Mouse (Mus musculus) frontal cortex, postnatal 36 days (tissue): ENCODE results near the gene Tapbpl.
"Not testable (repeated sequence)": the region's sequence is repeated elsewhere in the genome, so short reads cannot be mapped to it uniquely, and the experiment has no call there.

ENCODE experiments used
- DNase-seq, 2 experiments: peaks; one replicate each; pipeline ENCODE4 v3.0.0; 2022; ENCODE audit warnings: low spot score in 2 of 2

The Tapbpl gene

DNA sequence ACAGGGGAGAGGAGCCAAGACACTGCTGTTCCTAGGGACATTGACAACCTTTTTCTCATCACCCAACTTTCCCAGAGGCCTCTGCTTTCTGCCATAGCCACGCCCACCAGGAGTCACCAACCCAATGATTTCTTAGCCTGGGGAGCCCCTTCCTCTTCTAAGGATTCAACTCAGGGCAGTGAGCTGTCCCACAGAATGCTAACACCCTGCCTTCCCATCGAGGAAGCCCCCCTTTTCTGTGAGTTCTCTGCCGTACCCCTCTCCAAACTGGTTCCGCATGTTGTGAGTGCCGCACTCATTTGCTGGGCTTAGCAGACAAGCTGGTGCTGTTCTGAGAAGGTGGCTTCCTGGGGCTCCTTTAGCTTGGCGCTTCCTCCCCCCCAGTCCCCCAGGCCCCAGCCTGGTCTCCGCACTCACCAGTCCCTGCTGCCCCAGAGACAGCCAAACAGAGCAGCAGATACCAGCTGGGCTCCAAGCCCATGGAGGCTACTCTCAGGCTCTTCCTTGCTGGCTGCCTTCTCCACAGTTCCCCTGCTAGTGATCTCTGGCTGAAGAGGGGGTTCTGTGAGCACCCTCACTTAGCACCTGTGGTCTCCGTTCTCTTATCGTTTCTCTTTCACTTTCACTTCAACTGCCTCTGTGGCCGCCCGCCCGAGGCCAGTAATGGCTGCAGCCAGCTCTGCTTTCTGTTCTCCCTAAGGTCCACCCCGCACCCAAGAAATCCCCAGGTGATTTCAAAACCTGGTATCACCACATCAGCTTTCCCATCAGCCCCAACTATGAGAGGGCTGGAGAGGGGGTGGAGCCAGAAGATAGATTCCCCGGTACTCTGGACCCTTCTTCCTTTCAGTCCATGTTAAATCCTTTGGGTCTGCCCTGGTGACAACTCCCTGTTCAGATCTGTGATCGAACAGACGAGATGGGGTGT, at the start of gene Tapbpl:
Gene Tapbpl (minus strand): TSS at position 744 of the 928 bp plus-strand sequence.
- DNase-seq = peak in 1 of 2 experiments; percentile 35

DNA sequence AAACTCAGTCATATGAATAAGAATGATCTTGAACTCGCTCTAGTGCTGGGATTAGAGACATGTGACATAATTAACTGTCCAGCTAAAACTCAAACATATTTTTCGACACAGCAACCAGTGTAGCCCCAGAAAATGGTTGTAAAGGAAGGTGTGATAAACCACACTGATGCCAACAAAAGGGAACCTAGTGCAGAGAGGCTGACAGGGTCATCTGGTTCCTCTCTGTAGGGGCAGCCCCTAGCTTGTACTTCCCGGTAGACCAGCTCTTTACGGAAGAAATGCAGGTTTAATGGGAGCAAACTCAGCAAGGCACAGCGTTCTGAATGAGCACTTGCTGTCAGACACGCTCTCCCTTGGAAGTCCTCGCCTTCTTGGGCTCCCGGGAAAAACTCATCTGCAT, 48.1 kb upstream of the Tapbpl start:
- no peak for DNase-seq

DNA sequence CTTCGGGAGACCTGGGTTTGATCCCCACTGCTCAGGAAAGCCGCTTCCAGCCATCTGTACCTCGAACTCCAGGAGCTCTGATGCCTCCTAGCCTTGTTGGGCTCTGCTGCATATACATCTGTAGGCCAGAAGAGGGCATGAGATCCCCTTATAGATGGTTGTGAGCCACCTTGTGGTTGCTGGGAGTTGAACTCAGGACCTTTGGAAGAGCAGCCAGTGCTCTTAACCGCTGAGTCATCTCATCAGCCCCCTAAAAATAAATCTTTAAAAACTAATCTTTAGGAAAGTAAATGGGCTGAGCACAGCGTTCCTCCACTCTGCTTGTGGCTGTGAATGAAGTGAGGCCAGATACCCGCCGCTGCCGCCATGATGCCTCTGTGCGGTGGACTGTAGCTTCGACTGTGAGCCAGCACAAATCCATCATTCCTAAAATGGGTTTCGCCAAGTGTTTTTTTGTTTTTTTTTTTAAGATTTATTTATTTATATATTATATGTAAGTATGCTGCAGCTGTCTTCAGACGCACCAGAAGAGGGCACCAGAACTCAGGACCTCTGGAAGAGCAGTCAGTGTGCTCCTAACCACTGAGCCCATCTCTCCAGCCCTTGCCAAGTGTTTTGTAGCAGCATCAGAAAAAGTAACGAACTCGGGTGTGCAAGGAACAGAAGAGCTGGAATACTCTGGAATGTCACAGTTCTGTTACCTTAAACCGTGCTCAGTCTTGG, 43.3 kb upstream of the Tapbpl start:
- peak in 1 of 2 experiments; percentile 17 for DNase-seq

DNA sequence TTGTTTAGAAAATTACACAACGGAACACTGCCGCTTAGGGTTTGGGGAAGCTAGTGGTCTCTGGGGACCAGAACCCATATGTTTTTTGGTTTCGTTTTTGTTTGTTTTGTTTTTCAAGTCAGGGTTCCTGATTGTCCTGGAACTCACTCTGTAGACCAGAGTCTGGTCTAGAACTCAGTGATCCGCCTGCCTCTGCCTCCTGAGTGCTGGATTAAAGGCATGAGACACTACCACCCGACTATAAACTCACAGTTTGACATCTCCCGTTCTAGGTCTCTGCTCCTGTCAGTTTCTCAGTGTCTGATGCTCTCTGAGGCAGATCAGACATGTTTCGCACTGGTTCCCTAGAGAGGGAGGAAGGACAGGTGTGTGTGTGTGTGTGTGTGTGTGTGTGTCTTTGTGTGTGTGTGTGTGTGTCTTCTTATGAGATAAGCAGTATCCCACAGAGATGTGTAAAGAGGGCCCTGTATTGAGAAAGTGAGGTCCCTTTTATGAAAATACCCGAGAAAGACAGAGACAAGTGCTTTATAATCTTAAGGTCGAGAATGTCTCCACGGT, 40.6 kb upstream of the Tapbpl start:
- no peak for DNase-seq

DNA sequence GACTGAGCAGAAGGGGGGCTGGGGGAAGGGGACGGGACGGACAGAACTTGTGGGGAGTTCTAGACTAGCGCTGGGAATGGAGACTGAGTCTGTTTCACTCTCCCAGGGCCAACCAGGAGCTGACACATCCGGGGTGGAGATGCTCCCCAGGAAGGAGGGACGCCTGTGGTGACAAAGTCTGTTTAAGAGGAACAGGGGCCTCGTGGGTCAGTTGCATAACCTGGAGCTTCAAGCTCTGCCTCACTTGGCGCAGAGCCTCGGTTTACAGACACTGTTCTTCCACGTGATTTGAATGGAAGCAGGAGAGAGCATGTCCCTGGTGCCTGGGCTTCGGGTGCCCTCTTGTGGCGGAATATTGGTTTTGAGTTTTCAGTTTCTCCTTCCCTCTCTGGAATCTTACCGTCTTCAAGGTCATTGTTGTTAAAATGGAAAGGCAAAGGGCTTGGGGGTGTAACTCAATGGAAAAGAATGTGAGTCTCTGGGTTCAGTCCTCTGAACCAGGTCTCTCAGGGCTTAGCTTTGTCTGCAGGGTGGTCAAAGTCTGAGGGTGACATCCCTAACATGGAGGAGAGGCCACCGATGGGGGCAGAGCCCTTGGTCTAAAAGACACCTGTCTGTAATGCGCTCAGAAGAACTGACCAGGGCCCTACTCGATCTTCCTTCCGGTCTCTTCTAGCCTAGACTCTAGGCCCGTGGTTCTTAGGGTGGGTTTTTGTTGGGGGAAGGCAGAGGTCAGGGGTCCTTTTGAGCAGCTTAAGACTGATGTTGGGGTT, 40.0 kb upstream of the Tapbpl start:
- DNase-seq = peak; percentile 91 to 95

DNA sequence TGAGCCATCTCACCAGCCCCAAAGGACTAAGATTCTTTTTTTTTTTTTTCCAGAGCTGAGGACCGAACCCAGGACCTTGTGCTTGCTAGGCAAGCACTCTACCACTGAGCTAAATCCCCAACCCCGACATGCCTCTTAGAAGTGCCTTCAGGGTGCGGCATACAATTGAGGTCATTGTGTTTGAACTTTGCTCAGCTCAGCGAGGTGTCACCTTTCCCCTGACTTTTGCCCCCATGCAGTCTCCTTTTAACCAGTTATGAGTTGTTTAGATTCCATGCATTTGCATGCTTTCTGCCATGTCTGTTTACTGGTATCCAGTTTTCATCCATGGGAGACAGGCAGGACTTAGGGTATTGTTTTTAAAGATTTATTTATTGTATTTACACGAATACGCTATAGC, 37.1 kb upstream of the Tapbpl start:
- no peak for DNase-seq

DNA sequence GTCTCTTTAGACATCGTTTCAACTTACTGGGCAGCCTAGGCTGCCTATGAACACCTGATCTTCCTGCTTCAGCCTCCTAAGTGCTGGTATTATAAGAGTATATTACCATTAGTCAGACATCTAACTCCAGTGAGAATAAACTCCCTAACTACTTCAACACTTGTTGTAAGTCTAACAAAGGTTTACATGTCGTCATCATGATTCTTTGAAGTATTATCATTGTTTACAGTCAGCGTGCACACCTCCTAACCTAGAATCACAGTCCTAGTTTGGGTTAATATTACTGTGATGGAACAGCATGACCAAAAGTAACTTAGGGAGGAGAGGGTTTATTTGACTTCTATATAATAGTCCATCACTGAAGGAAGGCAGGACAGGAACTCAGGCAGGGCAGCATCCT, 35.8 kb upstream of the Tapbpl start:
- DNase-seq = no peak

DNA sequence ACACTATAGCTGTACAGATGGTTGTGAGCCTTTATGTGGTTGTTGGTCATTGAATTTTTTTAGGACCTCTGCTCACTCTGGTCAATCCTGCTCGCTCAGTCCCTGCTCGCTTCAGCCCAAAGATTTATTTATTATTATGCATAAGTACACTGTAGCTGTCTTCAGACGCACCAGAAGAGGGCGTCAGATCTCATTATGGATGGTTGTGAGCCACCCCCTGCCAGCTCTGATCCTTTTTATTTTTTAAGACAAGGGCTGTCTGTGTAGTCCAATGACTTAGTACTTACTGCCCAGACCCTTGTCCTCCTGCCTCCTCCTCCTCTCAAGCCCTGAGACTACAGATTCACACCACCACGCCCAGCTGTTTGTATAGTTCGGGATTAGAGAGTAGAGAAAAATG, 34.9 kb upstream of the Tapbpl start:
- DNase-seq = not testable (repeated sequence)

DNA sequence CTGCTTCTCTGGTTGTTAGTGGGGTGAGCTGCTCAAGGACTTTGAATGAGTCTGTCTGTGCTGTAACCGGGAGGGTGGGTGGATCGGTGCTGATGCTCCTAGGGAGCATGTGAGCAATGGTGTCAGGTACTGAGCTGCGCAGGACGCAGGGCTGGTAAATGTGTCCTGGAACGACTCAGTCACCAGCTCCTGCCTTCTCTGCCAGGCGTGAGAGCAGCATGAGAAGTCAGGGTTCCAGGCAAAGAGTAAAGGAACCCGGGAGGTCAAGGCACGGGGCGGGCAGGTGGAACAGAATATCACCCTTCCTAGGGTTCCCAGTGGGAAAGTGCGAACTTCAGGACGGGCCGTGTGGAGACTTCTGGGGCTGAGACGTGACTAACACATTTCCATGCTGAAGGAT, 34.4 kb upstream of the Tapbpl start:
- DNase-seq = no peak

DNA sequence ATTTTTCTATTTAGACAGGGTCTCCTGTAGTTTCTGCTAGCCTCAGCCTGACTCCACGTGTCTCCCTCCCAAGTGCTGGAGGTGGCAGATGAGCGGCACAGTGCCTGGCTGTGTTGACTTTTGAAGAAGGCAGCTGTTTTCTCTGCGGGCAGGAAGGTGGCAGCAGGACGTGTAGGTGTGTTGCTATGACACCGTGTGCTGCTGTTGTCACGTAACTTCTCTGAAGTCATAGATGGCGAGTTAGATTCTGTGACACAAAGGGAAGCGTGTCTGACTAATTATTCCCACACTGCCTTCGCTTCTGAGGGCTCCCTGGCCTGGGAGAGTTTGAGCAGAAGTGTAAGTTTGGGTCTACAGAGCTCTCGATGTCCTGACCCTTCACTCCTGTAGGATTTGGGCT, 33.6 kb upstream of the Tapbpl start:
- peak; percentile 31 to 53 for DNase-seq

DNA sequence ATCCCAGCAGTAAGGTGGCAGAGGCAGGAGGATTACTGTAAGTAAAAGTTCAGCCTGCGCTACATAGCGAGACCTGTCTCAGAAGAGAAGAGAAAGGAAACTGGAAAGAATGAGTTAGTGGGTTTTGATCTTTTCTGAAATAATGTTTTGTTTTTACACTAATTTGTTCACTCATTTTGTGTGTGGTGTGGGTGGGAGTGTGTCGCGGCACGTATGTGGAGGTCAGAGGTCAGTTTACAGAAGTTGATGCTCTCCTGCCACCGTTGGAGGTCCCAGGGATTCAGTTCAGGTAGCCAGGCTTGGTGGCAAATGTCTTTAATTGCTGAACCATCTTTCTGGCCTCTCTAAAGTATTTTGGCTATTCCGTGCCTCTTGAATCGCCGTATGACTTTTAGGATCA, 32.6 kb upstream of the Tapbpl start:
- no peak for DNase-seq

DNA sequence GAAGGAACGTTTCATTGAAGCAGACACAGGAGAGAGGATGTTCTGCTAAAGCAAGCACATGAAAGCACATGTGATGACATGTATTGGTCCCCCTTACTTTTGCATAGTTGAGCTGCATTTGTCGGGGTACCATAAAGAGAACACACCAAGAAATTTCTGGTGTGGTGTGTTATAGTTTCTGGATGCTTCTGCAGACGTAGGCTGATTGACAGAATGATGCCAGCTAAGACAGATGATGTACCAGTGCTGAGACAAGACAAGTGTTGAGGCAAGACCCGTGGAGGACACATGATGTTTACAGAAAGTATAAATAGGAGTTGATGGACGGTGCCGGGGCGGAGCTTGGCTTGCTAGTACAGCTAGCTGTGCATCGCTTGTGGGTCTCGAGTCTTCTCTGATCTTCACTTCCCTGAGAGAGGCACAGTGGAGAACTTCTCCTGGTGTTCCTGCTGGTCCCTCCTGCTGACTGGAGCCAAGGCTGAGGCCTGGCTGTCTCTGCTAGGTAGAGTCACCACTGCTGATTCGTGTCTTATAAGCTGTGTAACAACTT, 28.4 kb upstream of the Tapbpl start:
- DNase-seq = no peak

DNA sequence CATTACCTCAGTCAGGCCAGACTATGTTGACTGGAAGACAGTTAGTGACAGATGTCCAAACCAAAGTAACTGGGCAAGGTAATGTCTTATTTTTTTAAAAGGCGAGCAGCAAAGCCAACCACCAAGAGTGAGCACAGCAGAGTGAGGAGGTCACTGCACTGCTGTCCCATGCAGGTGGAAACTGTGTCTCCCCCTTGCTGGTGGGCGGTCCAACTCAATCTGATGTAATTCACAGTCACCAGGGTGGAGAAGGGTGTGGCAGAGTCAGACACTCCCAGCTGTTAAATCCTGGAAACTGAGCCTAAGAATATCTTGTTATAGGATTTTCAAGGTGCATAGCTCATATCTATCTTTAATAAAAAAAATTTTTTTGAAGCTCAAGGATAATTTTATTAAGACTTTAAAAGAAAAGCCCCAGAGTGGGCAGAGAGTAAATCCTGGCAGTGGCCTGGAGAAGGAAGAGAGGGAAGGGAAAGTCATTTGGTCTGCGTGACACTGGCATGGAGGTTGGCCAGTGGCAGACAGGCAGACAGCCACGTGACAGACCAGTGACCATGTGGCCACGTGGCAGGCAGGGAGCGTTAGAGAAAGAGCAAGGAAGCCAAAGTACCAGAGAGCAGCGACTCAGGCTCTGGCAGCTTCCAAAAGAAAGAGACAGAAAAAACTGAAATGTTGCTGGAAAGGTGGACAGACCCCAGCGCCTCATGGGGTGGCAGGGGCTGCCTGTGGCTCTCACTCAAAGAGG, 24.7 kb upstream of the Tapbpl start:
- DNase-seq = peak in 1 of 2 experiments; percentile 17

DNA sequence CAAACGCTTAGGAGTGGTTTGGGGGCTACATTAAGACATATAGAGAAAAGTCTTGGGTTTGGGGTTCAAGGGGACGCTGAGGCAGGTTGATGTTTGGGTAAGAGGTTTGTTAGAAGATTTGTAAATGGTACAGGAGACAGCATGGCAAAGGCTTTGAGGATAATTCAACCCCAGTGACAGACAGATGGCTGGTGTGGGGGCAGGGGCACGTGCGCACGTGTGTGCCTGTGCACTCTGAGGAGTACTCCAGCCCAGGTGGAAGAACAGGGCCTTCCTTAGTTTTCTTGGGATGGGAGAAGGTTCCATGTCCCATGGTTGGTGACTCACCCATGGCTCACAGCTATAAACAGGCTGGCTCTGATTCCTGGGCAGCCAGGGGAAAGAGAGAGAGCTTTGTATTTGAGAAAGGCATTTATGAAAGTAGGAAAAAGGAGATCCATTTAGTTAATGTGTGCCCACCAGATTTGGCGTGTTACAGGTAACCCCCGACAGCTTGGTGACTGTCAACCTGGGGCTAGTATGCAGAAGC, 23.9 kb upstream of the Tapbpl start:
- no peak for DNase-seq

DNA sequence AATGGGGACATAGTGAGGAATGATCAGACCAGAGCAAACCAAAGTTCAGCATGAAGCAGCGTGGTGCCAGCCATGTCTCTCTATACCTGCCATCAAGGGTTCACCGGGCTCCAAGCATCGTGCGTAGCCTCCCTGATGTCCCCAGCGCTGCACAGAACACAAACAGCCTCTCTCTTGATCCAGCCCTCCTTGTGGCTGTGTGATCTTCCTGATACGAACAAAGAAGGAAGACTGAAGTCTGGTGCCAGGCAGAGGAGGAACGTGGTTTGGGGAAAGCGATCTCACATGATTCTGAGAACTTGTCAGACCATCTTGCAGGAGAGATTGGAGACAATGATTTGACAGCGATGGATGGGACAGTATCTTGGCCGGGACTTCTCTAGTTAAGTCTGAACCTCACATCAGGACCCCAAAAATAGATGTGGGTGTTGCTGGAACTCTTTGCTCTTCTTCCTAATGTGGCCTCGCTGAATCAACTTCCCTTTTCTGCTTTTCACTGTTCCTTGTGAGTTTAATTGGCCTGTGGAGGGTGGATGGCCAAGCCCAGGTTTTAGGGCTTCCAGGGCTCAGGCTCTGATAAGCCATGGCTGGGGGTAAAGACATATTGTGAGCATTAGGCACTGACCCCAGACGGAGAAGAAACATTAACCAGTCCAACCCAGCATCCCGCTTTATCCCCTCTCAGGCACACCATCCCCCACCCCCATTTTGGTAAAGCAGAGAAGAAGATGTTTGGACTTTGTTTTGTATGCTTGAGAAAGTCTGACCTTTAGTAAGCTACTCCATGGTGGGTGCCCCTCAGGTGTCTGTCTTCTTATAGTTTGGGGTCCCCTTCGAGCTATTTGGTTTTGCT, 22.4 kb upstream of the Tapbpl start:
- no peak for DNase-seq

DNA sequence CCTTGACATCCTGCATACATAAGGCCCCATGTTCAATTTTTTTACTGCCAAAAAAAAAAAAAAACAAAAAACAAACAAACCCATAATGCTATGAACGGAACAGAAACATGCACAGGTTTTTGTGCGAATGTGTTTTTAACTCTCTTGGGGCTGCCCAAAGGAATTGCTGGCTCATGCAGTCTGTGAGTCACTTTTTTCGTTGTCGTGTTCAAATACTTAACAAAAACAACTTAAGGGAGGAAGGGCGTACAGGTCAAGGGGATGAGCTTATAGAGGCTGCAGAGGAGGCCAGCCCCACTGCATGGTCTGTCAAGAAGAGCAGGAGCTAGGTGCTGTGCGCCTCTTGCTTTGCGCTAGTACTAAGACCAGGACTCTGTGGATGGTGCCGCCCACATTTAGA, 21.1 kb upstream of the Tapbpl start:
- DNase-seq = no peak

DNA sequence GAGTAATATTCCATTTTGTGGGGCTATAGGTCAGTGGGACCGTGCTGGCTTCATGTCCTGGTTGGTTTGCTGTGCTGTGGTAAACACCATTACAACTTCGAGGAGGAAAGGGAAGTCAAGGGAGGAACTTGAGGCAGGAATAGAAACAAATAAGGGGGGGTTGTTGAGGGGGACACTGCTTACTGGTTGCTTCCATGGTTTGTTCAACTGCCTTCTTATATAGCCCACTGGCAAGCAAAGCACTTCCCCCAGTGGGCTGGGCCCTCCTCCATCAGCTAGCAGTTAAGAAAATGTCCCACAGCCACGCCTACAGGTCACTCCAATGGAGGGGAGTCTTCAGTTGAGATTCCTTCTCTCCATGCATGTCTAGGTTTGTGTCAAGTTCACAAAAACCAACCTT, 20.6 kb upstream of the Tapbpl start:
- DNase-seq = no peak

DNA sequence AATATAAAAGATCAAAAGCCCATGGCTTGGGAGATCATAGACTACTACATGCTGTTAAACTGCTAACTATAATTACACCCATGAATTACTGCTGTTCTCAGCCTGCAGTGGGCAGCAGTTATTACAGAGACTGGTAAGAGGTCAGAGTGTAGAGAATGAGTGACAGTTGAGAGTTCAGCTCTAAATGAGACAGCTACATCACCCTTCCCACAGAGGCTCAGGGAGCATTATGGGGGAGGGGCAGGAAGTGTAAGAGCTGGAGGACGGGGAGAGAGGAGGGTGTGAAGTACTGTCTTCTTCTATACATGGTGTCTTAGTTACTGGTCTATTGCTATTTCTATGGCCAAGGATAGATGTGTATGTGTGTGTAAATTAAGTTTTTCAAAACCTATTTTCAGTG, 12.9 kb upstream of the Tapbpl start:
- DNase-seq = no peak

DNA sequence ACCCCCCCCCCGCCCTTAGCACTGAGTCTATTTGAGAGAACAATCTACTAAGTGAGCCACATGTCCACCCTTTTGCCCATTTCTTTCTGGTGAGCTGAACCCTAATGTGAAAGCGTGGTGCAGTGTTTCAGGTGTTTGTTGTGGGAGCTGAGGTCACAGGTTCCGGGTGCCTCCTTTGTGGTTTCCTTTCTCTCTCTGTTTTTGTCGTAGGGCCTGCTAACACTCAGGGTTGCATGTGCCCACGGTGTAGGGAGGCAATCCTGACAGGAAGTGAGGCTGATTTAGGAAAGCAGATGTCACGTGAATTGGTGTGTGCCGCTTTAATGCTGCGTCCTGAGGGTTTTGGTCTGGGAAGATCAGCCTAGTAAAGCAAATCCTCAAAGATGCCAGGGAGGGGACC, 9.9 kb upstream of the Tapbpl start:
- no peak for DNase-seq

DNA sequence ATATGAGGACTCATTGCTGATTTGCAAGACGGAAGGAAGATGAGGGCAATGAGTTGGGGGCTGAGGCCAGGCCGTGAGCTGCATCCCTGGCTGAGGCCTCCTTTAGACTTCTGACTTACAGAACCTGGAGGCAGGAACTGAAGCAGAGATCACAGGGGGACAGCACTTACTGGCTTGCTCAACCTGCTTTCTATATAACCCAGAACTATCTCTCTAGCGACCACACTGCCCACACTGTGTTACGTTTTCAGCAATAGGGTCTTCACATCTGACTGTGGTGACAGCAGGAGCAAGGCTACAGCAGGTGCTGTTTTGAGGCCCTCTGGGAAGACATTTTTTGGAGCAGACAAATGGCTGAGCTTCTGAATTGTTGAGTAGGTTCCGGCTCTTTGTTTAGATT, 9.0 kb upstream of the Tapbpl start:
- no peak for DNase-seq
